Mouse (Mus musculus) MEL (cell line): ENCODE results near the gene Taldo1. TPM values are rescaled to one million over a fixed set of nuclear protein-coding genes. Genes with fewer than 3 reads are reported as not detected.
"Not testable (repeated sequence)": the region's sequence is repeated elsewhere in the genome, so short reads cannot be mapped to it uniquely, and the experiment has no call there.

Source experiments
- DNase-seq: peaks from one replicate; pipeline ENCODE4 v3.0.0; 2011; ENCODE audit warnings: low read depth, low spot score
- H3K27ac ChIP-seq: 2 replicates; pipeline ENCODE4 v1.5.1; 2012; ENCODE audit warnings: low read depth, mild to moderate bottlenecking, control low read depth, low read length, moderate library complexity; ENCODE audit not compliant: control insufficient read depth
- H3K27me3 ChIP-seq, 2 experiments: fragments of 150-350 bp in 1 of 2; sonication (generic) in 1 of 2; 2 replicates each; pipeline ENCODE4 v1.6.1; 2012; ENCODE audit warnings: low read length in 2 of 2, mild to moderate bottlenecking in 2 of 2, improper control_type of control experiment in 1 of 2, moderate library complexity in 1 of 2; ENCODE audit not compliant: insufficient read depth in 2 of 2, control insufficient read depth in 1 of 2
- H3K36me3 ChIP-seq, 2 experiments: 2 replicates each; pipeline ENCODE4 v1.6.1; 2012 to 2014; ENCODE audit warnings: low read length in 2 of 2, improper control_type of control experiment in 1 of 2, inconsistent platforms in 1 of 2, mild to moderate bottlenecking in 1 of 2; ENCODE audit not compliant: insufficient read depth in 2 of 2, control insufficient read depth in 1 of 2
- H3K4me1 ChIP-seq, 2 experiments: fragments of 150-350 bp in 1 of 2; sonication (generic) in 1 of 2; 2 replicates each; pipeline ENCODE4 v1.6.1; 2012; ENCODE audit warnings: low read length in 2 of 2, improper control_type of control experiment in 1 of 2, mild to moderate bottlenecking in 1 of 2; ENCODE audit not compliant: insufficient read depth in 2 of 2, control insufficient read depth in 1 of 2
- H3K4me3 ChIP-seq, 2 experiments: fragments of 150-350 bp in 1 of 2; sonication (generic) in 1 of 2; 2 replicates each; pipeline ENCODE4 v1.5.1; 2012; ENCODE audit warnings: low read depth in 2 of 2, low read length in 2 of 2, mild to moderate bottlenecking in 2 of 2, moderate library complexity in 2 of 2, control low read depth in 1 of 2, improper control_type of control experiment in 1 of 2; ENCODE audit not compliant: control insufficient read depth in 1 of 2, insufficient read depth in 1 of 2
- H3K79me2 ChIP-seq: 2 replicates; pipeline ENCODE4 v1.6.1; 2012; ENCODE audit warnings: mild to moderate bottlenecking, low read length, moderate library complexity; ENCODE audit not compliant: control insufficient read depth, poor library complexity, insufficient read depth
- H3K9ac ChIP-seq: 2 replicates; pipeline ENCODE4 v1.6.1; 2012; ENCODE audit warnings: low read depth, mild to moderate bottlenecking, control low read depth, low read length, moderate library complexity; ENCODE audit not compliant: control insufficient read depth, poor library complexity, severe bottlenecking
- H3K9me3 ChIP-seq: fragments of 150-350 bp; sonication (generic); replicated peaks from 2 replicates; pipeline ENCODE4 v1.6.1; 2012; ENCODE audit warnings: mild to moderate bottlenecking, low read length, improper control_type of control experiment, moderate library complexity; ENCODE audit not compliant: insufficient read depth
- CTCF ChIP-seq, 3 experiments: IDR thresholded peaks in 2 of 3; conservative IDR thresholded peaks in 1 of 3; 2 replicates each; pipeline ENCODE4 v1.5.1; 2011 to 2012; ENCODE audit warnings: low read length in 3 of 3, low read depth in 2 of 3, mild to moderate bottlenecking in 2 of 3, improper control_type of control experiment in 1 of 3, inconsistent platforms in 1 of 3, mixed read lengths in 1 of 3, moderate library complexity in 1 of 3; ENCODE audit not compliant: control insufficient read depth in 1 of 3, insufficient read depth in 1 of 3, poor library complexity in 1 of 3, severe bottlenecking in 1 of 3
- GABPA ChIP-seq: IDR thresholded peaks from 2 replicates; pipeline ENCODE4 v1.6.1; 2012; ENCODE audit warnings: low read depth, mild to moderate bottlenecking, inconsistent platforms, low read length, improper control_type of control experiment, moderate library complexity
- JUND ChIP-seq: IDR thresholded peaks from 2 replicates; pipeline ENCODE4 v1.6.1; 2011; ENCODE audit warnings: low read depth, mild to moderate bottlenecking, improper control_type of control experiment, low read length
- MAFK ChIP-seq: IDR thresholded peaks from 2 replicates; pipeline ENCODE4 v1.6.1; 2011; ENCODE audit warnings: low read depth, mild to moderate bottlenecking, low read length, improper control_type of control experiment, borderline replicate concordance
- MAZ ChIP-seq: IDR thresholded peaks from 2 replicates; pipeline ENCODE4 v1.6.1; 2012; ENCODE audit warnings: low read depth, mild to moderate bottlenecking, inconsistent platforms, low read length, improper control_type of control experiment
- MEF2A ChIP-seq: IDR thresholded peaks from 2 replicates; pipeline ENCODE4 v1.6.1; 2014; ENCODE audit warnings: low read depth, mild to moderate bottlenecking, inconsistent platforms, low read length, improper control_type of control experiment; ENCODE audit not compliant: poor library complexity, insufficient replicate concordance, severe bottlenecking; ENCODE audit errors: extremely low read depth
- MXI1 ChIP-seq: IDR thresholded peaks from 2 replicates; pipeline ENCODE4 v1.6.1; 2011; ENCODE audit warnings: mild to moderate bottlenecking, low read depth, low read length, improper control_type of control experiment
- MYB ChIP-seq: IDR thresholded peaks from 2 replicates; pipeline ENCODE4 v1.6.1; 2011; ENCODE audit warnings: mild to moderate bottlenecking, low read depth, low read length, improper control_type of control experiment
- MYC ChIP-seq: IDR thresholded peaks from 2 replicates; pipeline ENCODE4 v1.6.1; 2011; ENCODE audit warnings: low read depth, mild to moderate bottlenecking, low read length, improper control_type of control experiment, moderate library complexity
- POLR2A ChIP-seq, 2 experiments: IDR thresholded peaks; 2 replicates each; pipeline ENCODE4 v1.6.1; 2011 to 2012; ENCODE audit warnings: low read length in 2 of 2, mild to moderate bottlenecking in 2 of 2, control low read depth in 1 of 2, improper control_type of control experiment in 1 of 2, low read depth in 1 of 2, moderate library complexity in 1 of 2; ENCODE audit not compliant: control insufficient read depth in 1 of 2, insufficient read depth in 1 of 2, poor library complexity in 1 of 2
- RAD21 ChIP-seq: IDR thresholded peaks from 2 replicates; pipeline ENCODE4 v1.6.1; 2011; ENCODE audit warnings: mild to moderate bottlenecking, low read depth, low read length, improper control_type of control experiment
- RCOR1 ChIP-seq: IDR thresholded peaks from 2 replicates; pipeline ENCODE4 v1.6.1; 2012; ENCODE audit warnings: low read depth, mild to moderate bottlenecking, inconsistent platforms, low read length, improper control_type of control experiment
- SIN3A ChIP-seq: IDR thresholded peaks from 2 replicates; pipeline ENCODE4 v1.6.1; 2012; ENCODE audit warnings: low read length, improper control_type of control experiment, inconsistent platforms
- SMC3 ChIP-seq: IDR thresholded peaks from 2 replicates; pipeline ENCODE4 v1.6.1; 2011; ENCODE audit warnings: low read depth, low read length, improper control_type of control experiment
- TBP ChIP-seq: IDR thresholded peaks from 2 replicates; pipeline ENCODE4 v1.8.0; 2011; ENCODE audit warnings: low read depth, low read length, improper control_type of control experiment
- UBTF ChIP-seq: IDR thresholded peaks from 2 replicates; pipeline ENCODE4 v1.6.1; 2012; ENCODE audit warnings: low read depth, mild to moderate bottlenecking, inconsistent platforms, low read length, improper control_type of control experiment, moderate library complexity, borderline replicate concordance; ENCODE audit not compliant: insufficient read depth
- ZC3H11A ChIP-seq: IDR thresholded peaks from 2 replicates; pipeline ENCODE4 v1.6.1; 2012; ENCODE audit warnings: low read depth, mild to moderate bottlenecking, inconsistent platforms, low read length, improper control_type of control experiment
- polyA plus RNA-seq, 2 experiments: library from polyadenylated mRNA; stranded (reverse) in 1 of 2; unstranded in 1 of 2; fragments of >175 nt in 1 of 2; fragments of >200 nt in 1 of 2; gene quantifications; 2 replicates each; pipeline versions ENCODE4 v1.2.1 to v1.2.4; 2012; ENCODE audit warnings: low replicate concordance in 2 of 2, low read depth in 1 of 2; ENCODE audit not compliant: insufficient read length in 2 of 2, insufficient read depth in 1 of 2, missing spikeins in 1 of 2
- total RNA-seq: library from RNA; depleted of rRNA; stranded (reverse); fragments of 300-350 nt; gene quantifications from 2 replicates; pipeline ENCODE4 v1.2.3, GENCODE M21; 2012

Taldo1 gene
- total and polyA plus RNA-seq, 3 experiments: 298 to 415 TPM; not detected in 1

DNA sequence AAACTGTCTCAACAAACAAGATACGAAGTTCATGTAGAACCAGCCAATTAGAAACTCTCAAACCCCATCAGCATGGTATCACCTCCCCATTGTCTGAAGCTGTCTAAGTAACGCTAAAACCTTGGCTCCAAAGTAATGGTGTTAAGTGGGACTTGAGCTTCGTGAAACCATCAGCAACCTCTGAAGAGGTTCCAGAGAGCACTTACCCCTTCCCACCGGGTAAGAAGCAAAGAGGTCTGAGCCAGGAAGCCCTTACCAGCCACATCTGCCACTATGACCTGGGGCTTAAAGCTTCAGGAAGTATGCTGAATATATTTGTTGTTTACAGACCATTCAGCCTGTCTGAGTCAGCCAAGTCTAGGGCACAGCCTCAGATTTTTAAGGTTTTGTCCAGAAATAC is 13.5 kb downstream of the Taldo1 start:
- no peak overlapping the region for H3K4me3 ChIP-seq
- no peaks in the 10 kb centered on the region for H3K9me3 ChIP-seq
- H3K27ac ChIP-seq: no peak overlapping the region
- no peaks in the 10 kb centered on the region for H3K79me2 ChIP-seq
- TF ChIP-seq RCOR1 (no peak), MXI1 (no peak), JUND (no peak), MEF2A (no peak), ZC3H11A (no peak), SMC3 (no peak), UBTF (no peak), GABPA (no peak), MYC (no peak)
- peaks cover 0 to 4% of the 10 kb centered on the region in 2 experiments; a peak in 2 of 4 replicates for H3K36me3 ChIP-seq
- no peaks in the 10 kb centered on the region for H3K27me3 ChIP-seq
- H3K9ac ChIP-seq: no peak overlapping the region
- no peak for DNase-seq
- H3K4me1 ChIP-seq: no peaks in the 10 kb centered on the region

DNA sequence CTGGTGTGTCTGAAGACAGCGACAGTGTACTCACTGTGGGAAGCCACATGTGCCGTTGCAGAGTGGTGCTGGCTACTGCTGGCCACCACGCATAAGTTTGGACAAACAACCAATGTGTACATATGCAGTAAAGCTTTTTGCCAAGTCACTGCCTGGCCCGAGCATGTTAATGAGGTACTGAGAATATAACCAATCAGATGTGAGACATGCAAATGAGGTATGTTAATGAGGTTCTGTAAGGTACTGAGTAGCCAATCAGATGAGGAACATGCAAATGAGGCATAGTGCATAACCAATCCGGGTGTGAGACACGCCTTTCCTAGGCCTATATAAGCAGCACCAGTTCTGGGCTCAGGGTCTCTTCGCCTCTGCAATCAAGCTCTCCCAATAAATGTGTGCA is 15.7 kb downstream of the Taldo1 start:
- not testable (repeated sequence) for H3K36me3 ChIP-seq, H3K79me2 ChIP-seq, H3K27ac ChIP-seq, H3K4me3 ChIP-seq, H3K27me3 ChIP-seq, H3K9ac ChIP-seq, H3K4me1 ChIP-seq, H3K9me3 ChIP-seq
- DNase-seq: peak; percentile 41

DNA sequence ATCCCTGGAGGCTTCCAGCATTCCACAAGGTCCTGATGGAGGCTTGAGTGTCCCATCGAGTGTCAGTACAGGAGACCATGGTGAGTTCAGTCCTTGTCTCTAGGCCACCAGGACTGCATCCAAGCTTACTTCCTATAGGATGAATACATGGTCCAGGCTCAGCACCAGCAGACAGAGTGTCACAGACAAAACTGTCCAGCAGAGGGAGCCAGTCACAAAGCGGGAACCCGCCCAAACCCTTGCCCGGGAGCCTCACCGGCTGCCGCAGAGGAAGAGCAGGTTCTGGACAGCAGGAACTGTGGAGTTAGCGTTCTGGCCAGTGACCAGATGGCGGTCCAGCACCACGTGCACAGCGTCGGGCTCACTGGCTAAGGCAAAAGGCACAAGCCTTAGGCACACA is 16.8 kb downstream of the Taldo1 start:
- peak; percentile 46; the same call in 1 of the 2 replicates for TF ChIP-seq ZC3H11A
- no peak for TF ChIP-seq TBP
- TF ChIP-seq MAZ: 0 out of 2 replicates have a peak, but pooled peaks have one; percentile 26
- no peak for TF ChIP-seq MYB
- TF ChIP-seq MXI1: 0 out of 2 replicates have a peak, but pooled peaks have one; percentile 20
- peak; percentile 77 for TF ChIP-seq SMC3
- no peak for TF ChIP-seq JUND
- peak; percentile 60 to 91 (median 77) for TF ChIP-seq CTCF (IDR thresholded peaks at IDR 0.05 in 2 of 3, conservative IDR thresholded peaks at IDR 0.05 in 1 of 3; ENCODE audit: control insufficient read depth in 1 of 3, insufficient read depth in 1 of 3, low read depth in 2 of 3, low read length in 3 of 3, poor library complexity in 1 of 3, severe bottlenecking in 1 of 3)
- TF ChIP-seq MAFK: no peak
- TF ChIP-seq POLR2A (IDR thresholded peaks at IDR 0.05; ENCODE audit: control insufficient read depth in 1 of 2, insufficient read depth in 1 of 2, low read depth in 1 of 2, low read length in 2 of 2, poor library complexity in 1 of 2): no peak
- TF ChIP-seq RAD21: peak; percentile 62
- 0 out of 2 replicates have a peak, but pooled peaks have one; percentile 29 for TF ChIP-seq SIN3A

More for the DNA sequence above, 16.8 kb downstream of the Taldo1 start:
- peak; percentile 66 for DNase-seq
- peaks cover 3% of the 10 kb centered on the region; the same call in 1 of the 2 replicates for H3K79me2 ChIP-seq
- H3K27ac ChIP-seq: no peak overlapping the region
- H3K9me3 ChIP-seq: no peaks in the 10 kb centered on the region
- H3K36me3 ChIP-seq: peaks cover 0 to 2% of the 10 kb centered on the region in 2 experiments; a peak in 2 of 4 replicates
- no peaks in the 10 kb centered on the region for H3K27me3 ChIP-seq
- H3K9ac ChIP-seq: no peak overlapping the region
- peaks cover 2 to 6% of the 10 kb centered on the region in 2 experiments for H3K4me1 ChIP-seq
- no peak overlapping the region for H3K4me3 ChIP-seq
